Mouse (Mus musculus): ENCODE results near the gene Rims1.

Gene Rims1

GRCm38 (mm10) chr1:22587859-22588383, 217.9 kb downstream of the Rims1 start:
- no peak for DNase-seq (ENCODE audit: low read depth, low spot score)

GRCm38 (mm10) chr1:22585560-22585959, 220.2 kb downstream of the Rims1 start:
- DNase-seq (ENCODE audit: low read depth, low spot score), result no peak

- DNase-seq (ENCODE audit: low read depth, low spot score), result no peak
Observed at GRCm38 (mm10) chr1:22579470-22579869, 226.3 kb downstream of the Rims1 start.

DNA sequence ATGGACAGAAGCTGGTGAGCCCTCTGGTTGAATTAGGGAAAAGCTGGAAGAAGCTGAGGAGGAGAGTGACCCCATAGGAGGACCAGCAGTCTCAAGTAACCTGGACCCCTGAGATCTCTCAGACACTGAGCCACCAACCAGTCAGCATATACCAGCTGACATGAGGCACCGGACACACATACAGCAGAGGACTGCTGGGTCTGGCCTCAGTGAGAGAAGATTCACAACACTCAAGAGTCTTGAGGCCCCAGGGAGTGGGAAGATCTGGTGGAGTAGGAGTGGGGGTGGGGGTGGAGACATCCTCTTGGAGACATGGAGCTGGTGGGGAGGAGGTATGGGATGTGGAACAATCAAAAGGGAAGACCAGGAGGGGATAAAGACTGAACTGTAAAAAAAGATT, 233.1 kb downstream of the Rims1 start:
- DNase-seq (ENCODE audit: low read depth, low spot score), result no peak

DNA sequence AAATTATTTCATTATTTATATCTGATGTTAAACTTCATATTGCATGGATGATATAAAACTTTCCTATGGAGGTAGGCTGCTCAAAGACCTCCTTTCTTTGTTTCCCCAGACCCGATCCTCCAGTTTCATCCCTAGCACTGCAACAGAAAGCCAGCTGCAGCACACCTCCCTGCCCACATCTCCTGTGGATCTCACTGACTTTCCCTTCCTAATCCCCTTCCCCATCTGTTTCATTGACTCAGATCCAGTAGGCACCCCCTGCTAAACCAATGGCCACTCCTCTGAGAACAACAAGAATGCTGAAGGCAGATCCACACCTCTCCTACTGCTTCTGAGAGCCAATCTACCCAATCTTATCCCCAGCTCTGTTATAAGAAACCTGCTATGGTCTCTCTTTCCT, 259.5 kb downstream of the Rims1 start:
- DNase-seq (ENCODE audit: low read depth, low spot score), result no peak

DNA sequence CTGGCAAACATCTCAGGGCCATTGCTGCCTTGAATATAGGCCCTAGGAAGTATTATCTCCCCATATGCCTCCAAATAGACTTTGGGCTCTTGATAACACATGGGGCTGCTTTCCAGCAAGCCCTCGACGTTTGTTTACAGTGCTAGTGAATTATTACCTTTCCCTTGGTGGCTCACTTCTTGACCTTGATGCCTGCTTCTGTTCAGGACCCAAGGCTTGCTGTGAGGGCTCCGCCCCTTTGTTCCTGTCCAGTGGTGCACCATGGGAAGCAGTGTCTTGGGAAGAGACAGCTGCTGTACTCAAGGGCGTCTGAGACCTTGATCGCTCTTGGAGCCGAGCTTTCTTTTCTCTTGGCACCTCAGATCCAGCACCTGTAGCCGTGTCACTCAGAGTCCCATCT, 267.7 kb downstream of the Rims1 start:
- DNase-seq (ENCODE audit: low read depth, low spot score), result no peak

GRCm38 (mm10) chr1:22536776-22537175, 269.0 kb downstream of the Rims1 start:
- no peak for DNase-seq (ENCODE audit: low read depth, low spot score)

- no peak for DNase-seq (ENCODE audit: low read depth, low spot score)
Observed at GRCm38 (mm10) chr1:22535049-22535448, 270.7 kb downstream of the Rims1 start.

- DNase-seq (ENCODE audit: low read depth, low spot score), result peak; percentile 37
Observed at GRCm38 (mm10) chr1:22533146-22534096, 272.4 kb downstream of the Rims1 start.

DNA sequence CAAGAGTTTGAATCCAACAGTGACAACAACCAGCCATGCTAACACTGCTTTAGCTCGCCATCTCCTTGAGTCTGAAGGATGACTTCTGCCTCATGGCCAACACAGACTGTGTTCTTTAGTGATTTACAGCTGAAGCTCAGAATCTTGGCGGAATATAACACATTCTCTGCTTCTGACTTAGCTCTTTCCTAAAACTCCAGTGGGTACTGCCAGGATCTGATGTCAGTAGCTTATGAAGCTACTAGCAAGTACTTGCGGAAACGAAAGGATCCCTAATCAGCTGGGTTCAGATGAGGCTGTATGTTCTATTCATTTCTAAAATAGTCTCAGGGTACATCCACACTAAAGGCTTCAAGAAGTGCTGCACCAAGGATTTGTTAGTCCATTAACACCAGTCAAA, 290.7 kb downstream of the Rims1 start:
- DNase-seq (ENCODE audit: low read depth, low spot score), result no peak

GRCm38 (mm10) chr1:22512421-22512820, 293.4 kb downstream of the Rims1 start:
- DNase-seq (ENCODE audit: low read depth, low spot score), result no peak

DNA sequence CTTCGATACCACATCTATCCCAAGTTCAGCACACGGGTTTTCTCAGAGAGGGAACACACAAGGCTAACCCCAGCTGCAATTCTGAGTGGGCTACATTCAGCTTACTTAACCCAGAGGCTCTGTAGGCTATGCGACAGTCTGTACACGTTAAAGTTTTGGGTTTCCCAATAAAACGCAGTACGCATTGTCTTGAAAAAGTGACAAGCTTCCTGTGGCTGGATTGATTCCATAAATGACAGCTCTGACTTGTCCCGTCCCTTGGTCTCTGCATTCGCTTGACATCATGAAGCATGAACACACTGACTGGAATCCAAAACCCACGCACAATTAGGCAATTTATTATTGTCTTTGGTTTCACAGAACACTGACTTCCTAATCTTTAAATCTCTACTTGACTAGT, 294.2 kb downstream of the Rims1 start:
- DNase-seq (ENCODE audit: low read depth, low spot score), result no peak

DNA sequence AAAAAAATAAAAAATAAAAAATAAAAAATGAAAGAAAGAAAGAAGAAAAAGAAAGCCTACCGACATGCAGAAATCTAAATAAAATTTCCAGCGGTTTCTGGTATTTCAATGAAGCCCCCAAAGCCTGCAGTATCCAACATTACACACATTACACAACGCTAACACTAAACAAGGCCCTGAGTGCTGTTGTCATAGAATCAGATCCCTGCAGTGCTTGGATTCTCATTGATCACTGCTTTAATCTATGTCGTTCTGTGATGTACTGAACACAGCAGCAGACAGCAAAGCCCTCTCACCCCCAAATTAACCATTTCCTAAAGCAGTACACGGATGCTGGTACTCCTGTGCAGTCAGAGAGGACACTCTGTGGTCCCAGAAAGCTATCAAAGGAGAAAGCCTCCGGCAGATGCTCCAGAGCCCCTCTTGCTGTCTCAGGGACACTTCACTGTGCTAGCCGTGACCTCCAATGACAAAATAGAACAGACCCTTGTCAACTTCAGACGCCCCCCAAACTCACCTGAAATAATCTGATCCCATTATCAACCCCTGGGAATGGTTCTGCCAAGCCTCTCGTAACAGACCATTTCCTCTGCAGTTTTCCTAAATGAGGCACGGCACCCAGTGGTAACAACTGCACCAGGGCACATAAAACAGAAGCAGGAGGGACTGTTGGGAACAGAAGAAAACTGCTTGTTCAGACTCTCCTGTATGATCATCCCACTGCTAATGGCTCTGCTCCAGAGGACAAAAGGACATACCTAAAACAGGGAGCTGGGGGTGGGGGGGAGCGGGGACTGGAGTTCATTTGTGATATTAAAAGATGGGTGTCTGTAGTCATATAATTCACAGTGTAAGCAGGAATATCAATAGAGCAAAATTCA, 296.8 kb downstream of the Rims1 start:
- no peak for DNase-seq (ENCODE audit: low read depth, low spot score)

DNA sequence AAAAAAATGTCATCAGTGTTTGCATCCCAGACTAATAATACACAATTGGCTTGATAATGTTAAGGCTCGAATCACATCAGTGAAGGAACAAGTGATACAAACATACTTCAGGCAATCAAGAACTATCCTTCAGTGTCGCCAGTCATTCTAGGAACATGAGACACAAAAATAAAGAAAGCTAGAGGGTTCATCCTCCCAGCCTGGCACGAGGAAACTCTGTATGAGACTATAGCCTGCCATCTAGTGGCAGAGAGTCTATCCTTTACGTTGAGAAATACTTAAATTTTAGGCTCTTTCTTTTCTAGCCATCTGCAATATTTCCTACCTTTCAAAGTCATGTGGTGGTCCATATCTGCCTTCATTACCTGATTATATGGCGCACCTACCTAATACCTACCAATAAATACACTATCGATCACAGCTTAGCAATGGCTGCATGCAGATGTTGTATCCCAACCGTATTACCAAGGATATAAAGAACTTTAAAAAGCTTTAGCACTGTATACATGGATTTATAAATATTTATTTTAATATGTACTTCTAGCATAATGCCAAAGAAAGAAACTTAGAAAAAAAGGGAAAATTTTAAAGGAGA, 318.4 kb downstream of the Rims1 start:
- peak; percentile 9 for DNase-seq (ENCODE audit: low read depth, low spot score)

DNA sequence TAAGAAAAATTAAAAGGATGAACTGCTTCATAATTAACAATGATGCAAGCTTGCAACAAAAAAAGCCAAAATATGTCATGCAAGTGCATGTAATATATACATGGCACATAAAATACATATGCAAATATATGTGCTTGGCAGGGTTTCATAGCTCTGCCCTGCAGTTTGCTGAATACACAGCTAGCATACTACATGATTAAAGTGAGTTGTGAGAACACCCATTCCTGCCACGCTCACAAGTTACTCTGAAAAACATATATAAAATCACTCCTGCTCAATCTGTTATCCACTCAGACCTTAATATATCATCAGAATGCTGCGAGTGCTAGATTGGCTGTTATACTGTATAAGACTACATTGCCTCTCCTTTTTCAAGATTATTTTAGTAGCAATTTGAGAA, 329.6 kb downstream of the Rims1 start:
- no peak for DNase-seq (ENCODE audit: low read depth, low spot score)

DNA sequence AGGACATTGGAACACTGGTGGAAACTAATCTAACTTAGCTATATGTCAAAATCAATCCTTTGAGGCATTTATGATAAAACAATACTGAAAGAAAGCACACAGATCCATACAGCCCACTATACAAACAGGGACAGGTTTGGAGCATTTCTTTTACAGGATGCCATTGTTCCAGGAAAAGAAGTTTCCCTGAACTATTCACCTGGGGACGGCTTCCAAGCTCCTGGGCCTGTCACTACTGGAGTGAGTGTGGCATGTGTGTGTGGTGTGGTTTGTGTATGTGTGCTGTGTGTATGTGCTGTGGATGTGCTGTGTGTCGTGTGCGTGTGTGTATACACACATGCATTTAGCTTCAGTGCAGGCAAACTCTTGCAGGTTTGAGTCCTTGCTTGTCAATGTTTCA, 338.8 kb downstream of the Rims1 start:
- no peak for DNase-seq (ENCODE audit: low read depth, low spot score)

- no peak for DNase-seq (ENCODE audit: low read depth, low spot score)
Observed at GRCm38 (mm10) chr1:22466597-22466996, 339.2 kb downstream of the Rims1 start.

DNA sequence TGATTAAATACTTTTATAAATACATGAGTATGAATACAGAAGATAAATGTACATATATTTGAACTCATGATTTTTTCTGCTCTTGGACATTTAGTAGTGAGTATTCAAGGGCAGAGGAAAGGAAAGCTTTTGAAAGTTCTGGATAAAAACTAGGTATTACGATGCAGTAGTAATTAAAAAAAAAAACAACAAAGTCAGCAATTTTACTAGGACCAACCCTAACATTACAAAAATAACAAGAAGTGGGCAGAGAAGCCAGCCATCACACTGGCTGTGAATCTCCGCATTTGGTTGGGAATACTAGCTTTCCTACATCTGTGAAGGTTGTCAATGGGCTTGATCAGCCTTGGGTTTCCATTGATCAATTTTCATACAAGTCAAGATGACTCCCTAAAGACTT, 381.8 kb downstream of the Rims1 start:
- no peak for DNase-seq (ENCODE audit: low read depth, low spot score)

GRCm38 (mm10) chr1:22422102-22422501, 383.7 kb downstream of the Rims1 start:
- DNase-seq (ENCODE audit: low read depth, low spot score), result no peak

- DNase-seq (ENCODE audit: low read depth, low spot score), result no peak
Observed at GRCm38 (mm10) chr1:22410173-22410572, 395.6 kb downstream of the Rims1 start.

GRCm38 (mm10) chr1:22386361-22386760, 419.4 kb downstream of the Rims1 start:
- no peak for DNase-seq (ENCODE audit: low read depth, low spot score)

GRCm38 (mm10) chr1:22377652-22378051, 428.1 kb downstream of the Rims1 start:
- no peak for DNase-seq (ENCODE audit: low read depth, low spot score)
